Mouse (Mus musculus) T-helper 17 cell (primary cell): ENCODE measurements around the gene Chst15.

ENCODE experiments used
- in situ Hi-C, 2 experiments: fragments of 300-600 bp; cut with MboI, MseI; formaldehyde crosslinking; loops; 1 replicate in 1 of 2; 2 replicates in 1 of 2; pipeline ENCODE4 v1.15.1; 2025; ENCODE audit warnings: high pct_unique_total_duplicates in 2 of 2

Gene Chst15

DNA sequence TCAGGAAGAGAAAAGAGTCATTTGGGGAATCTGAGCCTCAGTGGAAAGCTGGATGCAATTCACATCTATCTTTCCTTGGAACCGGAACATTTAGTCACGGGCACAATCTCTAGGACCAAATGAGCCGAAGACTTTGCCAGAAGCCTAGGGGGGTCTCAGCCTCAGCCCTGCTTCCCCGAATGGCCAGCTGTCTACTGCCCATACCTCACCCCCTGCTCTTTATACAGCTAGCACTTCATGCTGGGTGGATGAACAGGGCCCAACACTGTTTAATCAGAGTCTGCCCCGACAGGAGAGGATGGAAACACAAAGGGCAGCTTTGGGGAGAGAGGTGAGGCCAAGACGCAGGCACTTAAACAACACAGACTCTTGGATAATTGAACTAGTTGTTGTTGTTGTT is 53.8 kb downstream of the Chst15 start:
- in situ Hi-C loops = no loop called here

DNA sequence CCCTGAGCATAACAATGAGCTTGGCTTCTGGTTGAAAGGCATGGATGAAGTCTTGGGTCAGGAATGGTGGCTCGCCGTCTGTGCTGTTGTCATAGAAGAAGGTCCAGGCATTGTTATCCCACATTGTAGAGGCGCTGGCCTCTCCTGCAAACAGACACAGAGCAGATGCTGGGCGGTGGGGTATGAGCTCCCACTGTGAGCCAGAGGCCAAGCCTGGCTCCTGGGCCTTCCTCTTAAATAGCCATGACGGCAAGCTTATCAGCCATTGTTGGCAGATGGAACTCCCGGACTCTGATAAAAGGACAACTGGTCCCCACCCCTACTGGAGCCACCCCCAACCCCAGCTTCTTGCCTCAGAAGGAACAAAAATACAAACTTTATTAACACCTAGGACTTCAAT is 54.3 kb downstream of the Chst15 start:
- in situ Hi-C loops = no loop called here

DNA sequence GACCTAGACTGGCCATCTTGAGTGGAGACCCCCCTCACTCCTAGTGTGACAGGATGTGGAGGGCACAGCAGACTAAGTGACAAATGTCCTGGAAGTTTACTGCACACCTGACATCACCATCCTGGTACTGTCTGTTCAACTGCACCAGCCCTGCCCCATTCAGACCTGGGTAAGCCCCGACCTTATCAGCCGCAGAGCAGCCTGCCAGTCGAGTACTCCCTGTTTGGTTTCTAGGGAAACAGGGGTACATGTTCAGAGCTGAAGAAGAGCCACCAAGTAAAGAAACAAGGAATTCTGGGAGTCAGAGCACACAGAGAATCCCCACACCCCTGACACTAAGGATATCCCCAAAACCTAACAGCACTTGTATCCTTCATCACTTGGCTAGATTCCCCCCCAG is 55.1 kb downstream of the Chst15 start:
- in situ Hi-C loops = no loop called here

DNA sequence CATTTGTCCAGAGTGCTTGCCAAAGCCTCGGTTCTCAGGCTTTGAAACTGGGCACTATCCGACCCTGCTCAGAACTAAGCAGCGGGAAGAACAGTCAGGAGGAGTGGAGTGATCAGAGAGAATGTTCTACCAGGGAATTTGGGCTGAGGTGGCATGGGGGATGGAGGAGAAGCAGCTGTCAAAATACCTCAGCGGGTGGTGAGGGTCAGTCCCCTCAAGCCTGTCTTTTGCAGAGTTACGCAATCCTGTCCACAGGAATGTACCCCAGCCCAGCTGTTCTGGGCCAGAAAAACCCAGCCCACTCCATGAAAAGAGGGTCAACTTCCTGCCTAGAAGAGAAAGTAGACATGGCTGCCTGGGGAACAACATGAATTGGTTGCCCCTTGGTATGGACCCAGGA is 56.4 kb downstream of the Chst15 start:
- in situ Hi-C loops = no loop called here

DNA sequence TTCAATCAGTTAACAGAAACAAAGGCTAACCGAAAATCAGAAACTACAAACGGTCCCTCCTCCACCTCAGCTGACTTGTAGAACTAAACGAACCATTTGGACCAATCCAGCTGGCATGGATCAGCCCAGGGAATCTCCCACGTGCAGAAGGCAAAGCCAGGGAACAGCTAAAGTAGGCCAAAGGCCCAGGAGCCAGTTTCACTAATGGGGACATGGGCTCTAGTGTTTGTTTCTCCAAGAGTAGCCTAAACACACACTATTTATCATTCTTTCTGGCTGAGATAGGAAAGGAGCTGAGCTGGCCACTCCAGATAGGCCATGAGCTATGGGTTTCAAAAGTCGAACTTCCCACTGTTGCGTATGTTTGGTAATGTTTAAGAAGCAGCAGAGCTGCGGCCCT is 58.2 kb downstream of the Chst15 start:
- in situ Hi-C loops = no loop called here

DNA sequence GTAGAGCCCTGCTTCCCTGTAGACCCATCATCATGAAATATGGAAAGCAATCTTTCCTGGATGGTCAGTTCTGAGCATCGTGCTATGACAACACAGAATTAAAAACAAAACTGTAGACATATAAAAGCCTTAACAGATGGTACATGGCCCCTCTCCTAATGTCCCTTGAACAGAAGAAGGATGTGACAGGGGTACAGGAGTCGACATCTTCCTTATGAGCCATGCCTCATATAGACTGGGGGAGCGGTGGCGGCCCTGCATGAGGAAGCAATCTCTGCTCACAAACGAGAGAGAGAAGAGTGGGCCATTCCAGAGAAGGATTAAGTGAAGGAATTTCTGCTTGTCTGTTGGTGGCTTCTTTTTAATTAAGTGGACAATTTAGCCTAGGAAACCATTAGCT is 58.8 kb downstream of the Chst15 start:
- in situ Hi-C loops = no loop called here

DNA sequence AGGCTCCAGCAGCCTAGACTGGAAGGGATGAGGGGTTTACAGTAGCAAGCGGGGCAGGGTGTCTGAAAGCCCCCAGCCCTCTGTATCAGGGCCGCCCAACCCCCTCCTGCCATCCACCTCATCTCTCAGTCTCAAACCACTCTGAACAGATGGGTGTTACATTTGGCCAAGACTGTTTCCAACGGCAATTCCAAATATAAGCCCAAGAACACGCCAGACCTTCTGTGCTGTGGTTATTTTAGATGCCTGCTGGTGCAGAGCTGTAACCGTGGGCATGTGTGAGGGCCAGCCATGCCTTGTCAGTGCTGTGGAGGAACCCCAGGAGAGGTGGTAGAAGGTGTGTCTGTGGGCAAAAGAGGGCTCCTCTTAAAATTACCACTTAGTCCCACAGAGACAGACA is 63.5 kb downstream of the Chst15 start:
- in situ Hi-C loops = no loop called here

DNA sequence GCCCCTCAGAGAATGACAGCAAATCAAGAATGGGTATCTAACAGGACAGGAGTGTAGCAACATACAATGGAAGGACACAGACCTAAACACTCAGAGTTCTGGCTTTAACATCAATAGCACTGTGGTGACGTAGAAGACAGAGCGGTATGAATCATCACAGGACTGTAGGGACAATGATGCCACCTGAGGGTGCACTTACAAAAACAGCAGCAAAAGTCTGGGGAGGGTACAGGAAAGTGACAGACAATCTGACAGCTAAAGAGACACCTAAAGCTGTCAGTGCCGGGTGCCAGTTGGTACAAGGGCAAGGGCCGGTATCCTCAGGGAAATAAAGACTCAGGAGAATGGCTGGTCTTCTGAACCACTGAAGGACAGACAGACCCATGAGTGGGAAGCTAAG is 64.0 kb downstream of the Chst15 start:
- in situ Hi-C loops = no loop called here

DNA sequence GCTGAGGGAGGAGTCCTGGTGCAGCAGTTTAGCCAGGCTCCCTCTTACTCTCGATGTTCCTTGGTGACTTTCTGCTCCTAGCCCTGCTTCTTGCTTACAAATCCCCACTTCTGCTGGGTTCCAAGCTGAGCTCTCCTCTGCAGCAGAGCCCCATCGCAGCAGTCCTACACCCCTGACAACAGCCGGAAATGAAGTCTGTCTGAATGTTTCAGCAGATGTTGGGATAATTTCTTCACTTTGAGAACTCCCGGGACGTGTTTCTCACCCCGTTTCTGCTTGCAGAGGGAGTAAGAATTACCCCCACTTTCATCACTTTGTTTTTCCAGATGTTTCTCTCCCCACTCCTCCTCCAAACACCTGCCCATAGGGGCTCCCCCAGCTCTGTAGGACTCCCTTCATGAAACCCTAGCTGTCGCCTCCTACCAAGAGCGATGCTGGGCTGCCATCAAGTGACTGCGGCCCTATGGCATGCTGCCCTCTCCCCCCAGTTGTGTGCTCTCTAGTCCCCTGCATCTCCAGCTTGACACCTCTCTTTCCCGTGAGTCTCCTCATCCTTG is 67.4 kb downstream of the Chst15 start:
- in situ Hi-C loops = no loop called here

DNA sequence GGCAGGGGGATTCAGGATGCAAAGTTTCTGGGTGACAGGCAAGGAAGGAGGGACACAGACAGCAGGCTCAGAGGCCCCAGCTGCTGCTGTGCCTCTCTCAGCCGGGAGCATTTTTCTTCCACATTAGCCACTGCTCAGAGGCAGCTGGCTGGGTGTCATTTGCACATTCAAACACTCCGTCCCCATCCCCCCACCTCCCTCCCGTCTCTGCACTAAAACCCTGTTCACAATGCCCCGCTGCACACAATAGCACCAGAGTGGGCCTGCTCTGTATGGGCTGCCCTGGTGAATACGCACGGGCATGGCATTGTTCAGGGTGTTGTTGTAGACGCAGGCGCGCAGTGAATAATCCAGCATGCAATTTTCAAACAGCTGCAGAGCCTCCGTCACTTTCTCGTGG is 69.5 kb downstream of the Chst15 start:
- in situ Hi-C loops = no loop called here

DNA sequence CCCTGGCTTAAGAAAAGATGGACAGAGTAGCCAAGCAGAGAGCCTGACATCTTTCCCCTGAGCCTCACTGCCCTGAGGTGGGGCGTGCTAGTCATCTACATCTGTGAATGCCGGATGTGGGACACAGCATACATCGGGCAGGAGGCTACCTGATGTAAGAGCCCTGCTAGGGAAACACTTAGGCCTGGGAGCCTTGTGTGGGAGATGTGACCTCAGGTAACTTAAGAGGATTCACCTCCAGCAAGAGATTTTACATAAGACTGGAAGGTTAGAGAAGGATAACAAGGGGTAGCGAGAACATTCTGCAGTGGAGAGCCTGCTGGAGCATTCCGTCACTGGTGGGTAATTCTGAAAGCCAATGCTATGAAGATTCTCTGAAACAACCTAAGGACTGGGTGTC is 69.9 kb downstream of the Chst15 start:
- in situ Hi-C loops = no loop called here

DNA sequence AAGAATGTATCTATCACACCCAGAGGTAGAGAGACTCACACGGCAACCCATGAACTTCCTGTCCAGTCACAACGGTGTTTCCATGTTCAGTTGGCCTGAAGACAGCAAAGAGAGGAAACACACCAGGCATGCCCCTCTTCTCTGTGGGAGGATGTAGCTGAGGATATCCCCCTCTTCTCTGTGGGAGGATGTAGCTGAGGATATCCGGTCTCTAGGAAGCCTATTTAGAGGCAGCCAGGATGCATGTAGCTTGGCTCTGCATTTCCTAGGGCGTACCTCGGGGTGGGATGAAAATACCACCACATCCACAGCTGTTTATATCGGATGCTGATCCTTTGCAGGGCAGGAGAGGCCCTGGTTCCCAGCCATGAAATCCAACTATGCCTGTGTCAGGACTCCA is 71.3 kb downstream of the Chst15 start:
- in situ Hi-C loops = no loop called here

DNA sequence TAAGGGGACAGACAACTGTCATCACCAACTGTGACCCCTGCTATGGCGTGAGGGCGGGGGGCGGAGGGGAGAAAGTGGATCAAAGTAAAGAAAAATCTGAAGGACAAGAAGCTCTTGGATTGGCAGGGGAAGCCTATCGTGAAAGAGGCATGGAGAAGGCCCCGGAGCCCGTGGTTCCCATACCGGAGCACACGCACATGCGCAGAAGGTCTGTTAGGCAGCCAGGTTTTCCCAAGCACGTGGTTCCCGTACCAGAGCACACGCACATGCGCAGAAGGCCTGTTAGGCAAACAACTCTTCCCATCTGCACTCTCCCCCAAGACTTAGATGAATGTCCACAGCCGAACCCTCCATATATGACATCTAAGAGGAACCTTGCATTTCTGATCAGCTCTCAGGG is 72.4 kb downstream of the Chst15 start:
- in situ Hi-C loops = no loop called here

DNA sequence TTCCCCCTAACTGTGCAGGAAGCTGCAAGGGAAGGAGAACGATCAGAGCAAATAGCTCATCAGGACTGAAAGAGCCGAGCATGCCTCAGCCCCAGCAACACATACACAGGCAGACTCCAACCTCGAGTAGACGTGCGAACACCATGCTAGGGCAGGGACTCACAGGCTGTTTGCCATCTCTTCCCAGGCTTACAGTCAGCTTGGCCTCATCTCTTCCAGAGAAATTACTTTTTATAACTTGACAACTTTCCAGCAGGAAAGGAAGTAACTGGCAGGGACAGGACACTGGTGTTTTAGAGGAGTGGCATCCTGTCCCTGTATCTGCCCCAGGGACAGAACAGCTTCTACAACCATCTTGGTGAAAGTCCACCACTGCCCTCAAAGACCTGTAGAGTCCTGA is 73.8 kb downstream of the Chst15 start:
- in situ Hi-C loops = no loop called here

DNA sequence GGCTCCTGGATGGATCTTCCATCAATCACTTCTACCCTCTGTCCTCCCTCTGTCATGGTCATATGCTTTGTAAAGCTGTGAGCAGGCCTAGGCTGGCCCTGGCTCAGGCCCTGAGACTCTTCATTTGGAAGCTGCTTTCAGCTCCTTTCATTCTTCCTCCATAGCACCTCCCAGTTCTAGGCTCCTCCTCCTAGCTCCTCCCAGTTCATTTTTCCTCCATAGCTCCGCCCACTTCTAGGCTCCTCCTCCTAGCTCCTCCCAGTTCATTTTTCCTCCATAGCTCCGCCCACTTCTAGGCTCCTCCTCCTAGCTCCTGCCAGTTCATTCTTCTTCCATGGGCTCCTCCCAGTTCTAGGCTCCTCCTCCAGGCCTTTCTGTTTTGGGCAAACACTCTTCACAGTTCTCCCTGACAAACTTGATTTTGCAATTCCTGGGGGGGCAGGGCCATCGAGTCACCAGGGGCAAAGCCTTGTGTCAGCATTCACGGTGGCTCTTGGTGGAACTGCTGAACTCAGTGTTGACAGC is 74.3 kb downstream of the Chst15 start:
- in situ Hi-C loops = no loop called here

DNA sequence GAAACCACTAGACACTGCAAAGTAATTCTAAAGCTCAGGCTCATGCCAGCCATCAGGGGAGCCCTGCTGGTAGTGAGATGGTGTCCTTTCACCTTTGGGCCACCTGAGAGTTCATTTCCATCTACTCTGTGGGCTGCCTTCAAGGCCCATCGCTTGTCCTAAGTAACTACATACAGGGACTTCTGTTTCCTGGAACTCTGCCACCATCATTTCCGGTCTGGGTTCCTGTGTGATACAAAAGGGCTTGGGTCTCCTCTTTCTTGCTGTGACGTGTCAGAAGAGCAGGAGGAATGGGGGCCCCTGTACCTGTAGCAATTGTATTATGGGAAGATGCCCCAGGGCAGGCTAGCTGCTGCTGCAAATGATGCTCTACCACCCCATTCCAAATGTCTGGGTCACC is 78.1 kb downstream of the Chst15 start:
- in situ Hi-C loops = loop anchor here in 1 of 2 experiments (10.0 kb wide), 1 partner anchor 666 kb away; no protein-coding TSS in a partner anchor

DNA sequence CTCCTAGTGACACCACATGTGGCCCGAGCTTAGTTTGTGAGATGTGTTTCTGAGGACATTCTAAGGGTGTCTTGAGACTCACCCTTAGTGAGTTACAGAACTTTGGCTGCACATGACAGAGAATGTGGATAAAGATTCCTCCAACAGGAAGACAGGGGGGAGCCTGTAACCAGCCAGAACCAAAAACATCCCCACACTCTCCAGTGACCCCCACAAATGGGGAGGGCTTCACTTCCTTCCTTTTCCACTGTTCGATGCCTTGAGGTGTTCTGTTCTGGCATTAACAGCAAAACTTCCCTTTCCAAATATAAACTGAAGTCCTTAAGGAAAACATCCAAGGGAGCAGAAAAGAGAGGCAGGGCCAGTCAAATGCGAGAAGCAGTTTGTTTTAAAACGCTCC is 79.8 kb downstream of the Chst15 start:
- in situ Hi-C loops = loop anchor here in 1 of 2 experiments (10.0 kb wide), 1 partner anchor 668 kb away; no protein-coding TSS in a partner anchor

DNA sequence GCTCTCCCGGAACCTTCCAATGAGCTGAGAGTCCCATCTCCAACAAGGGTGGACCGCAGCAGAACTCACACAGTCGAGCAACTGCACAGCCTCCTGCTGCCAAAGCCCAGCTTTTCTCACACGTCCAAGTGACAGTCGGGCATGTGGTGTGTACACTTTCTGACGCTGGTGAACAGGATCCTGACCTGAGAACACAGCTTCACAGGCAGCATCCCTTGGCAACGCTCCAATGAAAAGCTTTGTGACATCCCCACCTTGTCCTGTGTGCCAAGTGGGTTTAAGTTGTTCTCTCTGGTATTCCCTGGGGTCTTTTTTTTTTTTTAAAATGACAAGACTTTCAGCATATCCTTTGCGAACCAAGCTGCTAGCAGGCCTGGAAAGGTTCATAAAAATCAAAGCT is 80.2 kb downstream of the Chst15 start:
- in situ Hi-C loops = loop anchor here in 1 of 2 experiments (10.0 kb wide), 1 partner anchor 668 kb away; no protein-coding TSS in a partner anchor

DNA sequence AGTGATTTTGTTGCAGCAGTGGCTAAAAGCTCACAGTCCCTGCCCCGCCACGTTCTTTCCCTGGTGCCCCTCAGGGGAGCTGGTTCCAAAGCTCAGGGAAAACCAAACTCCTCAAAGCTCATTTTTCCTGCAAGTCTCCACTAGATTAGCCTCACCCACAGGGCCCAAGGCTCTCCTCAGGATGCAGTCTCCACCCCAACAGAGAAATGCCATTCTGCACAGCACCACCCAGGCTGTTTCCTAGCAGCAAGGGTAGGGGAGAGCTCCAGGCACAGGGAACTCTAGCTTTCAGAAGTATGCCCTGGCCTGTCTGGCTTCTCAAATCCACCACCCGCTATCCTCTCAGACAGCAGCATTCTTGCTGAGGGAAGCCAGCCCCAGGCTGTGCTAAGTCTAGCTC is 82.8 kb downstream of the Chst15 start:
- in situ Hi-C loops = loop anchor here in 1 of 2 experiments (5.0 to 10.0 kb wide), 2 partner anchors 308 to 671 kb away; no protein-coding TSS in a partner anchor

DNA sequence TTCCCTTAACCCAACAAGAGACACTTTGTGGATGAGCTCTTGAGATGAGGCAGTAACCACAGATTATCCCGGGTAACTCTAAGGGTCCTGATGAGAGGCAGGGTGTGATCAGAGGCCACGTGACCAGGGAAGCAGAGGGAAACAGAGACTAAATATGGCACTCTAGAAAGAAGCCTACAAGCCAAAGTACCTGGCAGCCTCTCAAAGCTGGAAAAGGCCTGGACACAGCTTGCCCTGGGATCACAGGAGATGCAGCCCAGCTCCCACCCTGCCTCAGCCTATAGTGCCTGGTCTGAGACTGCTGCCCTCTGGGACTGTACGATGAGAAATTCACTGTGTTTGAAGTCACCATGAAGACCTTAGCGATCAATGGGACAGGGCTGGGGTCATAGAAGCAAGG is 83.3 kb downstream of the Chst15 start:
- in situ Hi-C loops = loop anchor here in 1 of 2 experiments (5.0 to 10.0 kb wide), 2 partner anchors 309 to 671 kb away; no protein-coding TSS in a partner anchor

DNA sequence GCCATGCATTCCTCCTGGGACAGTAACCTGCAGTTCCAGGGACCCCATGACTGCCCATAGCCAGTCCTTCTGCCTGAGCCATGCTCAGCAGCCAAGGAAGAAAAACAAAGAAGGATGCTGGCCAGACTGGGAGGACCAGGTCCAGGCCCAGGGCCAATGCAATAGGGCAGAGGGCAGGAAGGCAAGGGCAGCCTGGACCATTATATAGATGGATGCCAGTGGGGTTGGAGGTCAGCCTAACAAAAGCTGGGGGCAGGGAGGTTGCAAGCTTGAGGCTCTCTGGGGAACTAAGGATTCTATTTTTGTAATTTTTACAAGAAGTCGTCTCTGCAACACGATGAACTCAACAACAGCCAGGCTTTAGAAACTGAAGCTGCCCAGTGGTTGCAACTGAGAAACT is 84.1 kb downstream of the Chst15 start:
- in situ Hi-C loops = loop anchor here in 1 of 2 experiments (5.0 to 10.0 kb wide), 2 partner anchors 309 to 672 kb away; no protein-coding TSS in a partner anchor

DNA sequence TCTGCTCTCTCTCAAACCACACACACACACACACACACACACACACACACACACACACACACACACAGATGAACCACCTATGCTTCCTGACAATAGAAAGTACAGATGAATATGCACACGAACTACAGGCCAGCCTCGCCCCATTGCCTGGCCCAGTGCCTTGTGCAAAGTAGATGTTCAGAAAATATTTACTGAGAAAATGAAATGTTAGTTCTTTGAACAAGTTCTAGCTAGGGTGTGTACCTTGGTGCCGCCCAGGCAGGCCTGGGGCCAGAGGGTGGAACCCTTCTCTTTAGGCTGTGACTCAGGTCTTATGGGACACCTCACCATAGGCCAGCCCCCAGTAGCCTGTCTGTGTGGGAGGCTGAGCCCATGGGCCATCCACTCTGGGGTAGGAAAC is 85.6 kb downstream of the Chst15 start:
- in situ Hi-C loops = loop anchor here in 1 of 2 experiments (5.0 to 10.0 kb wide), 2 partner anchors 311 to 673 kb away; no protein-coding TSS in a partner anchor

DNA sequence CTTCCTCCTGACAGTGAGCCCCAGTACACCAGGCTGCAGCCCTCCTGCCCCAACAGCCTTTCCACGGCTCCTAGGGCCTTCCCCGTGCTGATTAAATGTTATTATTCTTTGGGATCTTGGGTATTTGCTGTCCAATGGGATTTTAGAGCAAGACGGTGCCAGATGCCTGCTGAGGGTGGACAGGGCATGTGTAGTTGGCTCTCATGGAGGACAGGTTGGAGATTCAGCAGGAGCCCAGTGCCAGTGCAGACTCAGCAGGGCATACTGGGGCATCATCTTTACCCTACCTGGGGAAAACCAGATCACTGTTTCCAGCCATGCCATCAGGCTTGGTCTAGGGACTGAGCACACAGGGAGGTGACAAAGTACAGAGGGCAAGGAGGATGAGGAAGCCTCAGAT is 86.1 kb downstream of the Chst15 start:
- in situ Hi-C loops = loop anchor here in 1 of 2 experiments (5.0 to 10.0 kb wide), 2 partner anchors 311 to 674 kb away; no protein-coding TSS in a partner anchor
